Mouse (Mus musculus) splenic B cell, adult 2 months (primary cell): ENCODE results near the gene Mpo.

Source experiments
- DNase-seq: peaks from one replicate; pipeline ENCODE4 v3.0.0-alpha.2; 2011; ENCODE audit warnings: low read depth, low spot score
- H3K27me3 ChIP-seq: 2 replicates; pipeline ENCODE4 v1.6.1; 2012; ENCODE audit warnings: mild to moderate bottlenecking, low read length, moderate library complexity, mixed read lengths; ENCODE audit not compliant: control insufficient read depth, poor library complexity, insufficient read depth, severe bottlenecking
- H3K36me3 ChIP-seq: 2 replicates; pipeline ENCODE4 v1.6.1; 2012; ENCODE audit warnings: mild to moderate bottlenecking, low read length, moderate library complexity, mixed read lengths; ENCODE audit not compliant: control insufficient read depth, poor library complexity, insufficient read depth, severe bottlenecking

Gene Mpo

DNA sequence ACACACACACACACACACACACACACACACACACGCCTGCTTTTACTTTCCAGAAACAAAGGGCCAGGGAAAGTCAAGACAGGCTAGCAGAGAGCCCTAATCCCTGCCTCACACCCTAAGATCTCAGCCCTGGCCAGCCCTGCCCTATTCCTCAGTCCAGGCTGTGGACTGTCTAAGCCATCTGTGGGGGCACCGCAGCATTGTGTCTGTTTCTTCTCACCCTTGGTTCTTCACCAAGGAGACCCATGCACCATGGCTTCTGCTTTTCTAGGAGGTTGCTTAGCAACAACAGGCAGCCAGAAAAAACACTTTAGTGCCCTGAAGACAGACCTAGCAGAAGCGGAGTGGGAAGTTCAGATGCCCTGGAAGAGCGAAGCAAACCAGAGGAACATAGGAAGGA lies 18.0 kb downstream of the Mpo start:
- peak; percentile 15 for DNase-seq
- Histone ChIP-seq H3K36me3 (no peaks in the 10 kb centered on the region), H3K27me3 (no peaks in the 10 kb centered on the region)

DNA sequence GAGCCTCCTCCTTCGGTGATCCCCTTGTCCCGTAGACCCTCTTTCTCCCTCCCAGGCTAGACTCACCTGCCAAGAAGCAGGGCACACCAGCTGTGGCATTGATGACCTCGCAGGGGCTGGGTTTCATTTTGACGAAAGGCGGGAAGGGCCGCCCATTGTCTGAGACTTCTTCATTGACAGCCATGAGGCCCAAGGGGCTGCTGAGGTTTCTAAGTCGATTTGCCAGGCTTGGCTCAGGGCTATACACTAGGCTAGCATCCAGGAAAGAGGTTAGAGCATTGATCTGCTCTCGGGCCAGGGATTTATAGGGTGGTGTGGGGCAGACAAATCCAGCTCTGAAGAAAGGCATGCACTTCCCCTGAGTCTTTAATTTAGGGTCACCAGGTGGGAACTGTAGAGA lies 21.4 kb downstream of the Mpo start:
- DNase-seq, result no peak
- Histone ChIP-seq H3K27me3 (no peaks in the 10 kb centered on the region), H3K36me3 (no peaks in the 10 kb centered on the region)

DNA sequence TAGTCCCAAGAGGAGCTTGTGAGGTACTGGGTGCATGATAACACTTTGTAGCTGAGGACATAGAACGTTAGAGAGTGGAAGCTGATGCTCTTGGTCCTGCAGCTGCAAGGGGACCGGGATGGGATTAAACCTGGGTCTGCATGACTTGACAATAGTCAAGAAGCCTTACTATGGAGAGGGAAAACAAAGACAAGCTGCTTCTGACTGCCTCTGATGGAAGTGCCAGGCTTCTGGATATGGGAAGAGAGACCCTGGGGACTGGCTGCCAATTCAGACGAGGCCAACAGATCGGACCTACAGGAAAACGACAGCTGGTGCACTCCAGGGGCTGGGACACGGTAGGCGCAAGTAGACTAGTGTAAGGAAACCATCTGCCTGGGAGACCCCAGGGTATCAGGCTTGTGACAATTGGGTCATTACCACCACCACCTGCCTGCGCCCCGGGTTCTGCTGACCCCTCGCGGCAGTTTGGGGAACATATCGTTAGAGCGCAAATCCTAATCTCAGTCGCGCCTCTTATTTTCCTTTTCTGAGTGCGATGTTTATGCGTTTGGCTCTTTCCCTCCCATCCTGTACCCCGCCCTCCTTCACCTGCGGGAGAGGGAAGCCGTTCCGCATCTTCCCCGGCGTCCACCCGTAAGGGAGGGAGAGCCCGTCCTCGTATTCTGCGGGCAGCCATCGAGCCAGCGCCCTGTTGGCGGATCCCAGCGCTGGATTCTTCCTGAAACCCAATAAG lies 23.5 kb downstream of the Mpo start:
- no peaks in the 10 kb centered on the region for H3K36me3 ChIP-seq
- DNase-seq, result peak; percentile 60

DNA sequence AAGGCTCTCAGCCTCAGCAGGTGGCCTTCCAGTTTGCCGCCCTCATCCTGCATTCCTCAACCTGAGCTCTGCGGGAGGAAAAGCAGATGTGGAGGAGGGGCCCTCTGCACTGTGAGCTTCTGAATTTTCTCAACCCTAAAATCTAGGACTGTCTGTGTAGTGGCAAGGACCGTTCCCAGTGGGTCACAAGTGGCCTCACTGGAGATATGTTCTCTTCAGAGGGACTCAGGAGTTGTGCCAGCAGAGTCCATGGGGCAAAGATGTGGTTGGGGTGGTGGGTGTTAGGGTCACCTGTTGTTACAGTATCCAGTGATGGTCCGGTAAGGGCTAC lies 24.0 kb downstream of the Mpo start:
- no peaks in the 10 kb centered on the region for H3K36me3 ChIP-seq
- no peaks in the 10 kb centered on the region for H3K27me3 ChIP-seq
- DNase-seq, result no peak

More for the DNA sequence above, 23.5 kb downstream of the Mpo start:
- no peaks in the 10 kb centered on the region for H3K27me3 ChIP-seq

DNA sequence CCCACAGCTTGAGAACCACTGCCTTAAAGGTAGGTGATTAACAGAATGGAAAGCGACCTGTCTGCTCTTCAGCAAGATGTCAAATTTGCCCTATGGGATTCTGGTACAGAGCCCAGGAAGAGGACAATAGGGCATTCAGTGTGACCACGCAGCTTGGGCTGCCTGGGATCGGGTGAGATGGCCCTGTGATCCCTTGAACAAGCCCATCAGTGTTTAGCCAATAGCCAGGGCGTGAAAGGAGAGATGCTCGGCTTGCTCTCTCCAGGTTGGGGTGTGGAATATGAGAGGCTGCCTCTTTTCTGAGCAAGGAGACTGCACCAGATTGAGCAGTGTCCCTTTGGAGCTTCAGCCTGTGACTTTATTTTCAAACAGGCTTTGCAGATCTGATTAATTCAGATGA lies 28.1 kb downstream of the Mpo start:
- DNase-seq, result no peak
- no peaks in the 10 kb centered on the region for H3K36me3 ChIP-seq
- no peaks in the 10 kb centered on the region for H3K27me3 ChIP-seq

DNA sequence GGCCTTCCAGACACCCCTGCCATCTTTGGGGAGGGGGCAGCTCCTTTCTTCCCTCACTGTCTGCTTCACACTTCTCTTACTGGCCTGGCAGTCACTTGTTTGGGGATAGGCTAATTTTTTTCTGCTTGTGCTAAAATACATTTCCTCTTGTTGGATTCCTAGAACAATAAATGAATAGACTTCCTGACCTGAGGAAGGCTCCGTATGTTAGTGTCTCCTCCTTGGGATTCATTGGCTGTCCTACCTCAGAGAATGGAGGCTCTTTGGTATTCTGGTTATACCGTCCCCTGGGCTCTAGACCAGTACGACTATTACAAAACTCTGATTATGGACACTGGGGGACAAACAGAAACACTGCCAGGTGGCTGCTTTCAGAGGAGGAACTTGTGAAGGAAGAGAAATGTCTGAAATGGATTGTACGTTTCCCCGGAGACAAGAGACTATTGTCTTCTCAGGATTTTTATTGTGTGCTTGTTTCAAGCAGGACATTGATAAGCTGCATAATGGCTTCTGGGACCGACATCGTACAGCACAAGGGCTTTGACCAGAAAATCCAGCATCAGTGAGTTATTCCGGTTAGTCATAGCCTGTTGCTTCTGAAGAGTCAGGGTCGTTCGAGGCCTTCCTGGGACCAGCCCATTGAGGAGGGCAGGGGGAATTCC lies 35.0 kb downstream of the Mpo start, which contains the start of gene Lpo:
TSS of gene Lpo (minus strand) at position 51 of the 662 bp plus-strand sequence.
- H3K36me3 ChIP-seq, result no peaks in the 10 kb centered on the region
- H3K27me3 ChIP-seq, result no peaks in the 10 kb centered on the region; the same call in 1 of the 2 replicates
- DNase-seq, result no peak

DNA sequence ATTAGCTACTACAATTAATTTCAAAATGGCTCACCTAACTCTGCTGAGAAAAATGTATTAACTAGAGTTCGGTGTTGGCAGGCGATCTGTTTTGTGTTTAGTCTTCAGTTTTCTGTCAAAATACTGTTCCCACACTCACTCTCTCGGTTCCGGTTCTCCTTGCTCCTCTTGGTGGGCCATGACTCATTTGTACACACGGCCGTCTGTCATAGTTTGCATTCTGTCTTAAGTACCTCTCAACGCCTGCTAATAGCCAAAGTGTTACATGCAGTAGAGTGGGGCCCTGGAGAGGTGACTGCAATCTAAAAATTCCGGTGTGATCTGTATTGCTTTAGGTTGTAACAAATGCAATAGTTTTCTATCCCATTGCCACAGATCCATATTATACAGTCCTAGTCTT lies 47.3 kb downstream of the Mpo start:
- no peak for DNase-seq
- no peaks in the 10 kb centered on the region for H3K27me3 ChIP-seq
- no peaks in the 10 kb centered on the region for H3K36me3 ChIP-seq

DNA sequence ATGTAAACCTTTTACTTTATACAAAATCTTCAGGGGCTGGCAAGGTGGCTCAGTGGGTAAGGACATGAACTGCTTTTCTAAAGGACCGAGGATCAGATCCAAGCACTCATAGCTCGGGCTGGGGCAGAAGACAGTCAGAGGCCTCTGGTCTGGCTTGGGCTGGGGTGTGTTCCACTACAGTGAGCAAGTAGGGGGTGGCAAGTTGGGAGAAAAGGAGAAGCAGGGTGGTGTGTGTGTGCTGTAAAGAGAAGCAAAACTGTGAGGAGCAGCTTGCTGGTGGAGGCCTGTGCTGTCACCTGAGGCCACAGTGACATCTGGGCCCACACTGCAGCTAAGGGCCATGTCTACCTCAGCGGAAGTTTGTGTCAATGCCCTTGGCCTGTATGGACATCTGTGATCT lies 48.1 kb downstream of the Mpo start:
- no peak for DNase-seq
- no peaks in the 10 kb centered on the region for H3K36me3 ChIP-seq
- H3K27me3 ChIP-seq, result no peaks in the 10 kb centered on the region

DNA sequence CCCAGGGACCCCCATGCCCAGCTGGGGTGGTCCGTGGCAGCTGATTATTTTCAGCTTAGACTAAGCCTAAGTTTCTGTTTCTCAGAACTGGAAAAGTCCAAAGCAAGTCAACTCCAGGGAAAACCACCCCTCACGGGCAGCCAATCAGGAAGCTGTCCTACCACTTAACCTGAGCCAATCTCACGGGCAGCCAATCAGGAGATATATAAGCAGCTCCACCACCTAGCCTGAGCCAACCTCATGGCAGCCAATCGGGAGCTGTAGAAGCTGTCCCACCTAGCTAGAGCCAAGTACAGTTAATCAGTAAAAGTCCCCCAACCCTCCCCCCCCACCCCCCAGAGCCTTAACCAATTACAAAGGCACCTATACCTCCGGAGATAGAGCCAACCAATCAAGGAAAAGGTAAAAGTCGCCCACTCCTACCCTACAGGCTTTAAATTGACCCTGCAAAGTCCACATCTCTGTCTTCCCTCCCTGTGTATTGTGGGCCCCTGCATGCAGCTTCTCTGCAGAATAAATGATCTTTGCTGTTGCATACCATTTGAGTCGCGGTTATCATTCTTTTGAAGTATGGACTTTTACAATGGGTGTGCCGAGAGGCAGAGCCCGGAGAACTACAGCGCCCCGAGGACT lies 53.7 kb downstream of the Mpo start:
- no peaks in the 10 kb centered on the region; the same call in 1 of the 2 replicates for H3K27me3 ChIP-seq
- DNase-seq, result no peak
- no peaks in the 10 kb centered on the region for H3K36me3 ChIP-seq

DNA sequence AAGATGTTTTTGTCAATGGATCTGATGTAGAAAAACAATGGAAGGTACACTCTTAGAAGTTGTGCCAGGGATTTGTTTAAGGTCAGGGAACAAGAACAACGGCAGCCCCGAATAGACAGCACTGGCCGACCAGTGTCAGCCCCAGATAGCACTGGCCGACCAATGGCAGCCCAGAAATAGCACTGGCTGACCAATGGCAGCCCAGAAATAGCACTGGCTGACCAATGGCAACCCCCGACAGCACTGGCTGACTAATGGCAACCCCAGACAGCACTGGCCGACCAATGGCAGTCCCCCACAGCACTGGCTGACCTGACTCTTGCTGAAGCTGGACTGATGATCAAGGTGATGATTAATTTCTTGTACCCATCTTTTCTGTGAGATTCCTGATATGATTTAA lies 54.5 kb downstream of the Mpo start:
- Histone ChIP-seq H3K36me3 (no peaks in the 10 kb centered on the region), H3K27me3 (no peaks in the 10 kb centered on the region; the same call in 1 of the 2 replicates)
- no peak for DNase-seq

DNA sequence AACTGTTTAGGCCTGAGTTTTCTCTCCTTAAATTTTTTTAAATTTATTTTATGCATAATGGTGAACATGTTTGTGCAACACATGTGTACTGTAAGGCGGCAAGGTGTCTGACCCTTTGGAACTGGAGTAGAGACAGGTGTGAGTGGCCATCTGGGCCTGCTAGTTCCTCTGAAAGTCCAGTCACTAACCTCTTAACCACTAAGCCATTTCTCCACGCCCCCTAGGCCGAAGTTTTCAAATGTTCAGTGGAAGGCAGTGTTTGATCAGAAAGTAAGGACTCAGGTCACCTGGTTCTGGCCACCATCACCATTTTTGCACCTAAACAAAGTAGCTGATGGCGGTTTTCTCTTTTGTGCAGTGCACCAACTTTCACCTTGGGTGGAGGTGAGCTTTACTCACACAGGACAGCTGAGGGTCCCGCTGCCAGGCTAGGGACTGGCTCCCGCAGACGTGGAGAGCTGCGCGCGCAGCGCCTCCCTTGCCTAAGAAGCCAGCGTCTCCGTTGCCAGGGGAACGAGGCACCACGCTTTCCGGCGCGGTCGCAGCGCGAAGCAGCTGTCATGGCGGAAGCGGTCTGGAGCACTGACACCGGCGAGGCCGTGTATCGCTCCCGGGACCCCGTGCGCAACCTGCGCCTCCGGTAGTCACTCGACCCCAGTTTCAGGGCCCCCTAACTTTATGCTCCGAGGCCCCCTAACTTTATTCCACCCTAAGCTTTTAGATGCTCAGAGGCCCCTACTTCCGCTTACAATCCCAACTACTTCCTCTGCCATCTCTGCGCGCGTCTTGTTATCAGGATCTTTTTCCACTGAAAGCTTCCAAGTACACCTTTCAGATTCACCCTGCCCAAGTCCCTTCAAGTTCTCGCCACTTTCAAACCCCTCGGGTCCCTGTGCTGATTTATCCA lies 59.6 kb downstream of the Mpo start, which contains the start of gene Mks1:
TSS of gene Mks1 (plus strand) at position 526 of the 907 bp plus-strand sequence.
- no peaks in the 10 kb centered on the region for H3K36me3 ChIP-seq
- H3K27me3 ChIP-seq, result no peaks in the 10 kb centered on the region; the same call in 1 of the 2 replicates
- peak; percentile 94 for DNase-seq

DNA sequence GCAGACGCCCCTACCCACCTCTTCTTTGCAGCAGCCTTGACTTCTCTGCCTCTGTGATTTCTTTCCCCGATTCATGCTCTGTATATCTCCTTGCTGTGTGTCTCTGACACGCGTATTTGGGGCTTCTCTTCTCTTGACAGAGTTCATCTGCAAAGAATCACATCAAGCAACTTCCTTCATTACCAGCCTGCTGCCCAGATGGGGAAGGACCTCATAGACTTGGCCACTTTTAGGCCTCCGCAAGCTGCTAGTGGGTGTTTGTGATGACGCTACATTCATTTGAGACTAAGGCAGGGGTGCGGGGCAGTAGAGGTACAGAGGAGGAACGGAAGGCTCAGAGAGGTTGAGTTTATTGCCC lies 60.2 kb downstream of the Mpo start:
- Histone ChIP-seq H3K36me3 (no peaks in the 10 kb centered on the region), H3K27me3 (no peaks in the 10 kb centered on the region; the same call in 1 of the 2 replicates)
- DNase-seq, result peak; percentile 14
